Mouse (Mus musculus) hindbrain, embryonic 14.5 days (tissue): ENCODE data around the gene Prepl. TPM values are rescaled to one million over a fixed set of nuclear protein-coding genes. Genes with fewer than 3 reads are reported as not detected.
A peak's percentile ranks its signal among the peaks of the same experiment; 100 is the strongest.

Experiments used
- ATAC-seq: fragments of 200-750 bp; cut with Nextera tagmentation; 2 replicates; pipeline ENCODE4 v1.8.0; 2017; ENCODE audit warnings: moderate number of reproducible peaks, mild to moderate bottlenecking, moderate TSS enrichment, moderate library complexity; ENCODE audit not compliant: low FRiP score
- DNase-seq: peaks from one replicate; pipeline ENCODE4 v3.0.0-alpha.2; 2015; ENCODE audit warnings: low spot score
- H3K27ac ChIP-seq: fragments of 300-500 bp; sonication (generic); 2 replicates; pipeline ENCODE4 v1.5.1; 2014; ENCODE audit warnings: mild to moderate bottlenecking, moderate library complexity
- H3K27me3 ChIP-seq: fragments of 300-500 bp; sonication (generic); 2 replicates; pipeline ENCODE4 v1.6.1; 2014; ENCODE audit warnings: mild to moderate bottlenecking, low read length, mixed read lengths; ENCODE audit not compliant: control insufficient read depth, insufficient read depth
- H3K36me3 ChIP-seq: fragments of 300-500 bp; sonication (generic); replicated peaks from 2 replicates; pipeline ENCODE4 v1.6.1; 2014; ENCODE audit not compliant: control insufficient read depth, insufficient read depth
- H3K4me1 ChIP-seq: fragments of 300-500 bp; sonication (generic); replicated peaks from 2 replicates; pipeline ENCODE4 v1.6.1; 2014; ENCODE audit warnings: antibody characterized with exemption, low read length, mixed read lengths; ENCODE audit not compliant: control insufficient read depth, insufficient read depth
- H3K4me2 ChIP-seq: fragments of 300-500 bp; sonication (generic); replicated peaks from 2 replicates; pipeline ENCODE4 v1.6.1; 2014; ENCODE audit warnings: mild to moderate bottlenecking, moderate library complexity
- H3K4me3 ChIP-seq: fragments of 300-500 bp; sonication (generic); replicated peaks from 2 replicates; pipeline ENCODE4 v1.5.1; 2014; ENCODE audit warnings: mild to moderate bottlenecking, low read length
- H3K9ac ChIP-seq: fragments of 300-500 bp; sonication (generic); 2 replicates; pipeline ENCODE4 v1.6.1; 2014
- H3K9me3 ChIP-seq: fragments of 300-500 bp; sonication (generic); 2 replicates; pipeline ENCODE4 v1.6.1; 2016; ENCODE audit warnings: low read length; ENCODE audit not compliant: control insufficient read depth
- WGBS: fragments of 180-500 bp; shearing (Covaris S2); extraction: QIAGEN DNeasy Blood & Tissue Kit; methylation state at CpG from one replicate; pipeline ENCODE4 v1.1.7; 2014; 5-methylcytosine and 5-hydroxymethylcytosine counted together
- polyA plus RNA-seq: library from polyadenylated mRNA; unstranded; fragments of >200 nt; fragmentation: Nextera tagmentation; extraction: Ambion mirVana; gene quantifications from 2 replicates; pipeline ENCODE4 v1.2.1, GENCODE M21; 2014

Prepl gene
- polyA plus RNA-seq, 1 experiment from 2014 or later = 161 TPM

DNA sequence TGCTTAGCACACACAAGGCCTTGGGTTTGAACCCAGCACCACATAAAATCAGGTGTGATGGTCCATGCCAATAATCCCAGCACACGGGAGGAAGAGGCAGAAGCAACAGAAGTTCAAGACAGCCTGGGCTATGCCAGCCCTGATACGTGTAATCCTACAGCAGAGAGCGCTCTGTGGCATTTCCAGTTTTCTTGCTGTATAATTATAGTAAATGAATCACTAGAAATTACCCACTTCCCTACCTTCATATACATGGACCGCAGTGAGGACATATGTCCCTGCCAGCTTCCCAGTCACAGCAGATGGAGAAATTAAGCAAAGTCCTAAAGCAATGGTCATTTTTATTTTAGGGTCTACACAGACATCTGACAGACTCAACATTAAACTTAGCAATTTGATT, 16.0 kb downstream of the Prepl start:
- no peak overlapping the region for H3K4me3 ChIP-seq
- no peak for ATAC-seq
- H3K27me3 ChIP-seq = no peaks in the 10 kb centered on the region
- H3K4me2 ChIP-seq = no peak overlapping the region
- no peak for DNase-seq
- peaks cover 80% of the 10 kb centered on the region for H3K36me3 ChIP-seq
- H3K9me3 ChIP-seq = no peaks in the 10 kb centered on the region
- WGBS = 96% methylated on average over 4 of the region's 4 CpGs
- no peak overlapping the region for H3K9ac ChIP-seq
- H3K27ac ChIP-seq = no peak overlapping the region
- no peaks in the 10 kb centered on the region for H3K4me1 ChIP-seq

DNA sequence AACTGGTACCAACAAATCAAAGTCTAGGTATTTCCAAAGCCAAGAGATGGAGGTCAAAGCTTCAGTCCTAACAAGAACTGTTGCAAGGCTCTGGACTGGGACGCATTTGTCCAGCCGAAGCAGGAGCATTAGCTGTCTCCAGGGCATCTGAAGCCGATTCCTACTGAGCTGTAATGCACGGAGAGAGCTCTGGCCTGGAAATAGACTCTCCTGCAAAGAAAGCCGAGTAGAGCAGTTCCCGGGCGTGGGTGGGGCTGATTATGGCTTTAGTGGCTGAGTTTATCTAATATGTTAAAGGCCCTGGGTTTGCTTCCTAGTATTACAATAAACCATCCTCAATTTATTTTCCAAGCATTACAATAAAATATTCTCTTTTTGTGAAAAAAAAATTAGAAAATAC, 16.8 kb downstream of the Prepl start:
- H3K9me3 ChIP-seq = no peaks in the 10 kb centered on the region
- DNase-seq (no peak), ATAC-seq (no peak)
- H3K4me3 ChIP-seq = no peak overlapping the region
- no peaks in the 10 kb centered on the region for H3K4me1 ChIP-seq
- no peak overlapping the region for H3K4me2 ChIP-seq
- H3K36me3 ChIP-seq = peaks cover 80% of the 10 kb centered on the region
- H3K9ac ChIP-seq = no peak overlapping the region
- 56% methylated on average over 7 of the region's 7 CpGs for WGBS
- no peaks in the 10 kb centered on the region for H3K27me3 ChIP-seq
- H3K27ac ChIP-seq = 0 out of 2 replicates have a peak overlapping the region, but pooled peaks have one; percentile 11

DNA sequence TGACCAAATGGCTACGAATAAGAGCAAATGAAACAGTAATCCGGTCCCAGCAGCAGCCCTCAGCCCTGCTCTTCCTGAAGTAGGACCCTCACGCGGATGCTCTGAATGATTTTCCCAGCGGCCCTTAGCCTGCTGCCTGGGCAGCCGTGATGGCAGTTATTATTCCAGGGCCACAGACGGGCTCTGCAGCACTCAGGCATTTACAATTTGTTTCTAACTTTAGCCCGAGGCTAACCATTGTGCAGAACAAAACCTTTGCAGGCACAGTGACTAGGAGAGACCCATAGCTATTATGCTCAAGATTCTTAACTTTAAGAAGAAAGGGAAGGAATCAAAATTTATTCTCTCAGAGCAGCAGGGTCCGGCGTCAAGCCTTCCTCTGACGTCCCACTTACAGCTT, 17.7 kb downstream of the Prepl start:
- Histone ChIP-seq H3K4me2 (peak overlapping the region; percentile 6; the same call in 1 of the 2 replicates), H3K4me3 (no peak overlapping the region), H3K27ac (no peak overlapping the region), H3K36me3 (peaks cover 81% of the 10 kb centered on the region), H3K9ac (no peak overlapping the region), H3K4me1 (no peaks in the 10 kb centered on the region), H3K9me3 (no peaks in the 10 kb centered on the region), H3K27me3 (no peaks in the 10 kb centered on the region)
- ATAC-seq (0 out of 2 replicates have a peak, but pooled peaks have one; percentile 27), DNase-seq (peak; percentile 28)
- 34% methylated on average over 11 of the region's 11 CpGs for WGBS

- ATAC-seq (no peak), DNase-seq (no peak)
- 84% methylated on average over 8 of the region's 8 CpGs for WGBS
- H3K9ac ChIP-seq = no peak overlapping the region; the same call in 1 of the 2 replicates
- H3K4me1 ChIP-seq = no peaks in the 10 kb centered on the region
- H3K4me2 ChIP-seq = no peak overlapping the region
- no peak overlapping the region for H3K27ac ChIP-seq
- peaks cover 83% of the 10 kb centered on the region for H3K36me3 ChIP-seq
- H3K4me3 ChIP-seq = no peak overlapping the region
- H3K27me3 ChIP-seq = no peaks in the 10 kb centered on the region
- no peaks in the 10 kb centered on the region for H3K9me3 ChIP-seq
Measured at GRCm38 (mm10) chr17:85071088-85071775, 18.8 kb downstream of the Prepl start.

DNA sequence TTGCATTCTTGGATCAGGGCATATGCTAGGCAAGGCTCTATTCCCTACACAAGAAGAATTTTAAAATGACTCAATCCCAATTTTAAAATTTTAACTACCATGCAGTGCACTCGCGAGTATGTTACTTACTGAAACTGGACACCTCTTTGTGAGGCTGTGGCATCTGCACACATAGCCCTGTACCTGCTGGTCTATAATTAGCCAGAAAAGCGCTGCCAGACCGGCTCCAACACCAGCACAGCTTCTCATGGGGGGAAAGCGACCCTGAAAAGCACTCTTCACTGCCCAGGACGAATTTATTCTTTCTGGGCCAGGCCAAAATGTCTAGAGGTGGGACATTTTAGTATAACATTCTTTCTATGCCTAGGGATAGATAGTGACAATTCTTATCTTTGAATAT, 19.4 kb downstream of the Prepl start:
- 89% methylated on average over 6 of the region's 6 CpGs for WGBS
- Histone ChIP-seq H3K36me3 (peaks cover 83% of the 10 kb centered on the region), H3K27ac (no peak overlapping the region), H3K9me3 (no peaks in the 10 kb centered on the region), H3K27me3 (no peaks in the 10 kb centered on the region), H3K4me3 (no peak overlapping the region), H3K4me2 (no peak overlapping the region), H3K4me1 (no peaks in the 10 kb centered on the region), H3K9ac (no peak overlapping the region)
- no peak for ATAC-seq
- DNase-seq = no peak

DNA sequence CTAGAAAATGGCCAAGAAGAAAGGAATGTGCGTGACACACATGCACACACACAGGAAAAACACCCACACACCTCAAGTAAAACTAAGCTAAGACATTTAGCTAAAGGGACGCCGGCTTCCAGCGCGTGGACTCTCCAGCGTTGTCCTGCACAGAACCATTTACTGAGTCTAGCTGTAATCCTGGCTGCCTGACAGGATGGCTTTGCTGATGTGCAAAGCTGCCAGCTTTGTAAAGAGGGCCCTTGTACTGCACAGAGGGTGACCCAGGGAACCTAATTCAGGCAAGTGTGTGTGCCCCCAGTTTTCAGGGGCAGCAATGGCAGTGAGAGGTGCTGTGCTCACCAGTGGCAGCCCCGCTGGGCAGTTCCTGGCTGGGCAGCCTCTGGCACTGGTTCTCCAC, 22.7 kb downstream of the Prepl start:
- H3K4me1 ChIP-seq = no peaks in the 10 kb centered on the region

GRCm38 (mm10) chr17:85063560-85063959, 26.5 kb downstream of the Prepl start:
- H3K9ac ChIP-seq = no peak overlapping the region
- ATAC-seq = no peak
- no peaks in the 10 kb centered on the region for H3K4me1 ChIP-seq
- H3K4me2 ChIP-seq = no peak overlapping the region
- 89% methylated on average over 7 of the region's 7 CpGs for WGBS
- no peak for DNase-seq
- no peaks in the 10 kb centered on the region for H3K27me3 ChIP-seq
- no peak overlapping the region for H3K27ac ChIP-seq
- H3K4me3 ChIP-seq = no peak overlapping the region
- peaks cover 64% of the 10 kb centered on the region for H3K36me3 ChIP-seq
- H3K9me3 ChIP-seq = no peaks in the 10 kb centered on the region

More for the DNA sequence above, 22.7 kb downstream of the Prepl start:
- Histone ChIP-seq H3K9me3 (no peaks in the 10 kb centered on the region), H3K36me3 (peaks cover 98% of the 10 kb centered on the region), H3K4me3 (no peak overlapping the region), H3K27me3 (no peaks in the 10 kb centered on the region), H3K4me2 (no peak overlapping the region), H3K27ac (no peak overlapping the region), H3K9ac (no peak overlapping the region)
- ATAC-seq (no peak), DNase-seq (no peak)
- 95% methylated on average over 7 of the region's 7 CpGs for WGBS

DNA sequence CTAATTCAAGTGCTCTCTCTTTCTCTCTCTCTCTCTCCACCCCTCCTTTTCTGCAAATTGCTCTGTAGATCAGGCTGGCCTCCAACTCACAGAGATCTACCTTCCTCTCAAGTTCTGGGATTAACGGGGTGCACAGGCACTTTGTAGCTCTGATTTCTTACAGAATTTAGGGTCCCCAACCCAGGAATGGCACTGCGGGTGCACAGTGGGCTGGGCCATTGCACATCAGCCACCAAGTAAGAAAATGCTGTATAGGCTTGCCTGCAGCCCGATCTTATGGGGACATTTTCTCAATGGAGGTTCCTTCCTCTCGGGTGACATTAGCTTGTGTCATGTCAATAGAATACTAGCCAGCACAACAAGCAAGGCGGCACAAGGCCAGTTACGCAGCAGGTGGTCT, 30.9 kb downstream of the Prepl start:
- 84% methylated on average over 6 of the region's 6 CpGs for WGBS
- H3K36me3 ChIP-seq = peaks cover 19% of the 10 kb centered on the region
- H3K27me3 ChIP-seq = no peaks in the 10 kb centered on the region
- H3K9ac ChIP-seq = no peak overlapping the region
- H3K9me3 ChIP-seq = no peaks in the 10 kb centered on the region
- H3K4me1 ChIP-seq = no peaks in the 10 kb centered on the region
- no peak overlapping the region for H3K4me2 ChIP-seq
- H3K4me3 ChIP-seq = no peak overlapping the region
- no peak for ATAC-seq
- H3K27ac ChIP-seq = no peak overlapping the region
- DNase-seq = no peak

- DNase-seq (no peak), ATAC-seq (no peak)
- WGBS = 93% methylated on average over 7 of the region's 7 CpGs
- Histone ChIP-seq H3K9ac (no peak overlapping the region), H3K36me3 (peaks cover 11% of the 10 kb centered on the region), H3K27me3 (no peaks in the 10 kb centered on the region), H3K4me3 (no peak overlapping the region), H3K27ac (no peak overlapping the region), H3K4me1 (no peaks in the 10 kb centered on the region), H3K9me3 (no peaks in the 10 kb centered on the region), H3K4me2 (no peak overlapping the region)
Measured at GRCm38 (mm10) chr17:85058276-85058675, 31.8 kb downstream of the Prepl start.

GRCm38 (mm10) chr17:85048379-85048778, 41.7 kb downstream of the Prepl start:
- Histone ChIP-seq H3K9ac (no peak overlapping the region), H3K36me3 (no peaks in the 10 kb centered on the region), H3K4me2 (no peak overlapping the region), H3K27ac (no peak overlapping the region), H3K4me1 (no peaks in the 10 kb centered on the region), H3K4me3 (no peak overlapping the region), H3K9me3 (no peaks in the 10 kb centered on the region), H3K27me3 (no peaks in the 10 kb centered on the region)
- no peak for DNase-seq
- ATAC-seq = no peak
- WGBS = 95% methylated on average over 5 of the region's 5 CpGs
